Mouse (Mus musculus) myocyte (in vitro differentiated cells): Measurements from ENCODE around the gene Rasgrf1. TPM values are rescaled to one million over a fixed set of nuclear protein-coding genes. Genes with fewer than 3 reads are reported as not detected.
A peak's percentile ranks its signal among the peaks of the same experiment; 100 is the strongest.

Source experiments
- H3K27me3 ChIP-seq: one replicate; pipeline ENCODE4 v1.6.1; 2011; ENCODE audit not compliant: control insufficient read depth, insufficient read depth, insufficient read length
- H3K36me3 ChIP-seq: one replicate; pipeline ENCODE4 v1.6.1; 2011; ENCODE audit not compliant: control insufficient read depth, insufficient read depth
- H3K4me2 ChIP-seq: one replicate; pipeline ENCODE4 v1.6.1; 2011; ENCODE audit warnings: low read depth, control low read depth
- H3K4me3 ChIP-seq: one replicate; pipeline ENCODE4 v1.5.1; 2011; ENCODE audit warnings: mild to moderate bottlenecking, control low read depth, moderate library complexity
- H3K79me2 ChIP-seq: one replicate; pipeline ENCODE4 v1.6.1; 2011; ENCODE audit not compliant: control insufficient read depth, insufficient read depth
- H3ac ChIP-seq: one replicate; pipeline ENCODE4 v1.6.1; 2011; ENCODE audit not compliant: control insufficient read depth, insufficient read length
- CEBPB ChIP-seq: IDR thresholded peaks from 2 replicates; pipeline ENCODE4 v1.6.1; 2011; ENCODE audit warnings: mild to moderate bottlenecking, moderate library complexity; ENCODE audit not compliant: poor library complexity, insufficient read depth, severe bottlenecking
- E2F4 ChIP-seq: IDR thresholded peaks from one replicate; pipeline ENCODE4 v1.6.1; 2011; ENCODE audit warnings: mild to moderate bottlenecking, control low read depth, moderate library complexity; ENCODE audit not compliant: insufficient read depth
- MAX ChIP-seq: IDR thresholded peaks from one replicate; pipeline ENCODE4 v1.6.1; 2011; ENCODE audit warnings: low read depth, mild to moderate bottlenecking, control low read depth
- MYOD1 ChIP-seq, 3 experiments: IDR thresholded peaks; one replicate each; pipeline ENCODE4 v1.6.1; 2011; ENCODE audit warnings: control low read depth in 2 of 3, low read depth in 2 of 3, mild to moderate bottlenecking in 2 of 3, moderate library complexity in 1 of 3; ENCODE audit not compliant: insufficient read length in 2 of 3, control insufficient read depth in 1 of 3
- MYOG ChIP-seq, 3 experiments: IDR thresholded peaks; one replicate each; pipeline ENCODE4 v1.6.1; 2011; ENCODE audit warnings: control low read depth in 2 of 3, low read depth in 2 of 3, mild to moderate bottlenecking in 2 of 3; ENCODE audit not compliant: insufficient read length in 2 of 3, control insufficient read depth in 1 of 3, insufficient read depth in 1 of 3
- POLR2A ChIP-seq: IDR thresholded peaks from one replicate; pipeline ENCODE4 v1.6.1; 2011; ENCODE audit warnings: low read depth, mild to moderate bottlenecking, control low read depth, moderate library complexity; ENCODE audit not compliant: insufficient read length
- POLR2AphosphoS2 ChIP-seq: IDR thresholded peaks from one replicate; pipeline ENCODE4 v1.6.1; 2011; ENCODE audit warnings: low read depth, control low read depth; ENCODE audit not compliant: insufficient read length
- REST ChIP-seq: IDR thresholded peaks from one replicate; pipeline ENCODE4 v1.6.1; 2011; ENCODE audit warnings: mild to moderate bottlenecking, control low read depth, moderate library complexity; ENCODE audit not compliant: insufficient read depth, insufficient read length
- SRF ChIP-seq: IDR thresholded peaks from one replicate; pipeline ENCODE4 v1.6.1; 2011; ENCODE audit warnings: low read depth; ENCODE audit not compliant: control insufficient read depth, insufficient read length
- TCF12 ChIP-seq: IDR thresholded peaks from one replicate; pipeline ENCODE4 v1.6.1; 2011; ENCODE audit warnings: mild to moderate bottlenecking, control low read depth; ENCODE audit not compliant: poor library complexity, insufficient read depth, severe bottlenecking
- TCF3 ChIP-seq: IDR thresholded peaks from one replicate; pipeline ENCODE4 v1.6.1; 2011; ENCODE audit warnings: low read depth, control low read depth; ENCODE audit not compliant: insufficient read length
- USF1 ChIP-seq: IDR thresholded peaks from one replicate; pipeline ENCODE4 v1.6.1; 2011; ENCODE audit warnings: low read depth, mild to moderate bottlenecking, control low read depth, moderate library complexity
- polyA plus RNA-seq: library from polyadenylated mRNA; unstranded; fragments of >200 nt; fragmentation: generic; extraction: Trizol; gene quantifications from one replicate; pipeline ENCODE4 v1.2.1, GENCODE M21; 2012; ENCODE audit warnings: missing spikeins

Rasgrf1 gene
- polyA plus RNA-seq, 1 experiment: not detected

- peak overlapping the region; percentile 52 for H3K4me2 ChIP-seq
- peaks cover 5% of the 10 kb centered on the region for H3K27me3 ChIP-seq
- H3K79me2 ChIP-seq: no peaks in the 10 kb centered on the region
- H3ac ChIP-seq: no peak overlapping the region
- no peak overlapping the region for H3K4me3 ChIP-seq
- no peaks in the 10 kb centered on the region for H3K36me3 ChIP-seq
- TF ChIP-seq POLR2AphosphoS2 (no peak), REST (no peak), TCF12 (no peak), CEBPB (0 out of 2 replicates have a peak, but pooled peaks have one; percentile 25), TCF3 (no peak), MYOG (IDR thresholded peaks at IDR 0.05; ENCODE audit: control insufficient read depth in 1 of 3, insufficient read depth in 1 of 3, insufficient read length in 2 of 3, low read depth in 2 of 3) (no peak), POLR2A (no peak)
Measured at GRCm38 (mm10) chr9:89906645-89907044, 3.1 kb upstream of the Rasgrf1 start.

DNA sequence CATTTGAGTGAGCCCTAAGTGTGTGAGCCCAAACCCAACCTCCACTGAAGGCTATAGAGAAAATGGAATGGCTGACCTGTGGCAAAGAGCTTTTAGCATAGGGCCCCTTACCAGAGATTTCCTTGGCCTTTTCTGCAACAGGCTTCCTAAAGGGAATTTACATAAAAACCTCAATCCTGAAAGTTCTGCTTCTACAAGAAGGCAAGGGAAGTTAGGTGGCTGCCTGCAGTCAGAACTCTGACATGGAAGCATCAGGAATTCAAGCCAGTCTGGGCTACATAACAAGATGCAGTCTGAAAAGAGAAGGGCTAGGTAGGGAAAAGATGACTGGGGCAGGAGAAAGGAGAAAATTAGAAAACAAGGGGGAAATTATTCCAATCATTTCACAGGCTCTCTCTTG lies 1.8 kb upstream of the Rasgrf1 start:
- TF ChIP-seq SRF: no peak
- no peak for TF ChIP-seq TCF12
- TF ChIP-seq MYOD1 (IDR thresholded peaks at IDR 0.05; ENCODE audit: control insufficient read depth in 1 of 3, insufficient read length in 2 of 3, low read depth in 2 of 3): no peak
- no peak for TF ChIP-seq USF1
- no peak for TF ChIP-seq POLR2AphosphoS2
- TF ChIP-seq MAX: no peak
- no peak for TF ChIP-seq POLR2A
- no peak for TF ChIP-seq E2F4
- TF ChIP-seq REST: no peak
- no peak for TF ChIP-seq CEBPB
- no peak for TF ChIP-seq TCF3
- TF ChIP-seq MYOG (IDR thresholded peaks at IDR 0.05; ENCODE audit: control insufficient read depth in 1 of 3, insufficient read depth in 1 of 3, insufficient read length in 2 of 3, low read depth in 2 of 3): no peak
- H3K36me3 ChIP-seq: no peaks in the 10 kb centered on the region
- no peak overlapping the region for H3K4me3 ChIP-seq
- H3K79me2 ChIP-seq: no peaks in the 10 kb centered on the region
- no peak overlapping the region for H3ac ChIP-seq
- peaks cover 5% of the 10 kb centered on the region for H3K27me3 ChIP-seq
- no peak overlapping the region for H3K4me2 ChIP-seq

DNA sequence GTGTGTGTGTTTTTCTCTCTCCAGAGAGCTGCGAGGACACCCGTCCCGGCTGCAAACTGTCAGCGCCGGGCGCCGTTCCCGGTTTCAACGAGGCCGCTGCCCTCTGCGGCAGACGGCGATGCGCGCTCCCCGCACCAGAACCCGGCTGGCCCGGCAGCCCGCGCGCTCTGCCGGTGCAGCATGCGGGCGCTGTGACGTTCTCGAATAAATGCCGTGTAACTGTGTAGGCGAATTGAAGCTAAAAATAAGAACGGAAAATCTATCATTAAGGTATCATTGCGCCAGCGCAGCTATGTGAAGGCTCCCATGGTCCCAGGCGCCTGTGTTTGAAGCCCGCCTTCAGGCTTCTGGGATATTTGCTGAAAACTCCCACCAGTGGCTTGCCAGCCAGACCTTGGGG lies 1.1 kb upstream of the Rasgrf1 start:
- TF ChIP-seq E2F4: no peak
- TF ChIP-seq MAX: no peak
- Histone ChIP-seq H3K4me2 (no peak overlapping the region), H3K4me3 (no peak overlapping the region), H3K36me3 (no peaks in the 10 kb centered on the region), H3K27me3 (peaks cover 5% of the 10 kb centered on the region), H3ac (no peak overlapping the region), H3K79me2 (no peaks in the 10 kb centered on the region)

DNA sequence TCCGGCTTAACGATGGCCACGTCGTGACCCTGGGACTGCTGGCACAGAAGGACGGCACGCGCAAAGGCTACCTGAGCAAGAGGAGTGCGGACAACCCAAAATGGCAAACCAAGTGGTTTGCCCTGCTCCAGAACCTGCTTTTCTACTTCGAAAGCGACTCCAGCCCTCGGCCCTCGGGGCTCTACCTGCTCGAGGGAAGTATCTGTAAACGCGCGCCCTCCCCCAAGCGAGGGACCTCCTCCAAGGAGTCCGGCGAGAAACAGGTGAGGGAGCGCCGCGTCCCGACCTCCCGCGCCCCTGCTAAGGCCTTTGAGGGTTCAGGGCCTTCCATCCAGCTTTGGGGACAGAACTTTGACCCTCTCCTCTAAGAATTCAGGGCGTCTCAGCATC lies 298 bp downstream of the Rasgrf1 start:
- H3K4me2 ChIP-seq: no peak overlapping the region
- no peak overlapping the region for H3ac ChIP-seq
- TF ChIP-seq TCF3: no peak
- TF ChIP-seq SRF: no peak
- no peak for TF ChIP-seq CEBPB
- no peak for TF ChIP-seq POLR2A
- no peak overlapping the region for H3K4me3 ChIP-seq
- peaks cover 5% of the 10 kb centered on the region for H3K27me3 ChIP-seq
- no peaks in the 10 kb centered on the region for H3K36me3 ChIP-seq
- H3K79me2 ChIP-seq: no peaks in the 10 kb centered on the region

DNA sequence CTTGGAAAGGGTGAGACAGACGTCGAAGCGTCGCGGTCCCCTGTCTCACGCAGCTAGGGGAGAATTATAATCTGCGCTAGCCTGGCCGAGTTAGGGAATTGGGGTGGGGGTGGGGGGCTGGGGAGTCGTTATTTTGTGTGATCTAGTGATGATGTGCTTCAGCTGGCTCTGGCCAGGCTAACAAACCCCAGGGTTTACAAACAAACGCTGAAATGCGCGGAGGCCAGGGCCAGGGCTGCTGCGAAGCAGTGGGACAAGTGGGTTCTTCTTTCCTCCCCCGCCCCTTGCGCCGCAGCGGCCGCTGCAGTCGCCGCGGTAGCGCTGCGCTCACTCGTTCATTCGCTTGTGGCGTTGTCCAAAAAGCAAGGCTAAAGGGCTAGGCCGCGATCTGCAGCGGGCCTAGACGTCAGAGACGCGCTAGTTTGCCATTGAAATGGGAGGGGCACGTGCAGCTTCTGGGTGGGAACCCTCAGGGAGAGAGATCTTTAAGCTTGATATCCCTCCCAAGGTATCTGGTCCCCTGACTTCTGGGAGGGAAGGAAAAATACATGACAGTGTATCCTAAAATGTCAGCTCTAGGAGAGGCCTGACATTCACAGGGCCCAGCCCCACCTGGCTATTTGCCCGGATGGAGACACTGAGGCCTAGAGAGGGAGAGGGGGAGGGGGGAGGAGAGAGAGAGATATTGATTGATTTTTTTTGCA lies 1.2 kb downstream of the Rasgrf1 start:
- H3K79me2 ChIP-seq: no peaks in the 10 kb centered on the region
- no peaks in the 10 kb centered on the region for H3K36me3 ChIP-seq
- no peak for TF ChIP-seq MAX
- no peak for TF ChIP-seq TCF12
- TF ChIP-seq CEBPB: no peak
- TF ChIP-seq MYOD1 (IDR thresholded peaks at IDR 0.05; ENCODE audit: control insufficient read depth in 1 of 3, insufficient read length in 2 of 3, low read depth in 2 of 3): no peak
- TF ChIP-seq E2F4: no peak
- H3K4me2 ChIP-seq: no peak overlapping the region
- H3ac ChIP-seq: no peak overlapping the region
- H3K4me3 ChIP-seq: no peak overlapping the region
- peaks cover 5% of the 10 kb centered on the region for H3K27me3 ChIP-seq
